Mouse (Mus musculus): ENCODE results near the gene Anxa11. TPM values are rescaled to one million over a fixed set of nuclear protein-coding genes. Genes with fewer than 3 reads are reported as not detected.

Gene Anxa11
- total RNA-seq, 1 experiment from 2014 or later, result 12.9 TPM

Other genes with a start within 250 kb of the Anxa11 start
- gene Ppif, start 148.0 kb upstream of the Anxa11 start, total RNA-seq (2017), result 44.9 and 49.5 TPM in 2 replicates
- gene Zcchc24, start 73.1 kb upstream of the Anxa11 start, total RNA-seq (2017), result 1.8 and 3.7 TPM in 2 replicates
- not detected in 2 replicates for gene Plac9a, start 60.9 kb downstream of the Anxa11 start, total RNA-seq (2017)
- gene Tmem254a, start 85.5 kb downstream of the Anxa11 start, total RNA-seq (2017), result 0.59 and 4.0 TPM in 2 replicates
- gene Cphx1, start 96.1 kb downstream of the Anxa11 start, total RNA-seq (2017), result not detected in 2 replicates
- not detected in 2 replicates for gene Duxbl1, start 136.4 kb downstream of the Anxa11 start, total RNA-seq (2017)
- gene Gm9780, start 200.6 kb downstream of the Anxa11 start, total RNA-seq (2017), result not detected in 2 replicates
- 24.6 and 28.3 TPM in 2 replicates for gene Tmem254c, start 225.2 kb downstream of the Anxa11 start, total RNA-seq (2017)
- not detected in 2 replicates for gene Cphx2, start 239.4 kb downstream of the Anxa11 start, total RNA-seq (2017)
- not detected in 2 replicates for gene Cphx3, start 240.1 kb downstream of the Anxa11 start, total RNA-seq (2017)

All from common myeloid progenitor, adult 5-6 weeks (primary cell).